20 mouse cellular contexts compared by ENCODE assay signal in the genomic region with DNA sequence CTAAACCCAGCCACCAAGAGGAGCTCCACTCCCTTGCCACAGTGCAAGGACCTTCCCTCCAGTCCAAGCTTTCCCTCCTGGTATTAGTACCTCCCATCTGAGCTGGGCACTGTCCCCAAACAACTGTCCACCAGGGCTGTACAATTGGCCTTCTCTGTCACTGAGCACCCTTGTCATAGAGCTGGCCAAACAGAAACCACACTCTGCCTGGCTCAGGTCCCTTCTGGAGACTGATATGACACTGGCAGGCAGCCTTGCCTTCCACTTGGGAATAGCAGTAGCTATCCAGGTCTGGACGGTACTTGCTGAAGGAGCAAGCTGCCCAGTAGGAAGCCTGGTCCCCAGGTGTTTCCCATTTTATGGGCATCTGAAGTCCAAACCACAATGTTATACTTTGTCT.
DNase-seq lines count a peak whose midpoint lies in the region; ATAC-seq lines count a peak whose summit lies in the region.
"Had no signal": no experiment of that assay in that cellular context is flagged by ENCODE, and none has a peak within 500 bp of the region (broad histone marks: within the 10 kb centered on the region; RNA-seq: fewer than 3 reads in every experiment).

No protein-coding gene starts in this region.

- WGBS in heart, embryonic 11.5 days (ENCODE audit: insufficient replicate concordance) = 71% methylated on average over 1 of the region's 1 CpGs
- WGBS in limb, embryonic 10.5 days = 65% methylated on average over 1 of the region's 1 CpGs

- no peak overlapping the region for H3K27ac ChIP-seq in heart, embryonic 11.5 days (ENCODE audit: low read depth, low read length)
- H3K27ac ChIP-seq in limb, embryonic 10.5 days = no peak overlapping the region
- H3K27ac ChIP-seq: embryonic facial prominence, embryonic 13.5 days; forebrain, embryonic 12.5 days; heart, embryonic 13.5 days; hindbrain, embryonic 12.5 days; intestine, embryonic 15.5 days had no signal

- H3K4me3 ChIP-seq in heart, embryonic 11.5 days (ENCODE audit: low read depth, low read length) = no peak overlapping the region
- H3K4me3 ChIP-seq in limb, embryonic 10.5 days = no peak overlapping the region
- H3K4me3 ChIP-seq: embryonic facial prominence, embryonic 13.5 days; forebrain, embryonic 12.5 days; heart, embryonic 13.5 days; hindbrain, embryonic 12.5 days; intestine, embryonic 15.5 days had no signal

- no peak overlapping the region for H3K4me2 ChIP-seq in heart, embryonic 11.5 days
- H3K4me2 ChIP-seq: embryonic facial prominence, embryonic 13.5 days; forebrain, embryonic 12.5 days; heart, embryonic 13.5 days; hindbrain, embryonic 12.5 days; intestine, embryonic 15.5 days had no signal

- H3K36me3 ChIP-seq in heart, embryonic 11.5 days (ENCODE audit: control insufficient read depth, insufficient read depth, low read length) = no peaks in the 10 kb centered on the region
- H3K36me3 ChIP-seq in limb, embryonic 10.5 days = no peaks in the 10 kb centered on the region
- H3K36me3 ChIP-seq: embryonic facial prominence, embryonic 13.5 days; forebrain, embryonic 12.5 days; heart, embryonic 13.5 days; hindbrain, embryonic 12.5 days; intestine, embryonic 15.5 days had no signal

- H3K27me3 ChIP-seq in heart, embryonic 11.5 days (ENCODE audit: control insufficient read depth, insufficient read depth, low read length) = no peaks in the 10 kb centered on the region
- H3K27me3 ChIP-seq in limb, embryonic 10.5 days (ENCODE audit: low read depth, poor library complexity, severe bottlenecking) = no peaks in the 10 kb centered on the region
- H3K27me3 ChIP-seq: embryonic facial prominence, embryonic 13.5 days; forebrain, embryonic 12.5 days; heart, embryonic 13.5 days; hindbrain, embryonic 12.5 days; intestine, embryonic 15.5 days; Patski had no signal

- H3K9ac ChIP-seq in heart, embryonic 11.5 days (ENCODE audit: low read depth, low read length) = no peak overlapping the region
- H3K9ac ChIP-seq: embryonic facial prominence, embryonic 13.5 days; forebrain, embryonic 12.5 days; heart, embryonic 13.5 days; hindbrain, embryonic 12.5 days; intestine, embryonic 15.5 days had no signal

- H3K4me1 ChIP-seq in heart, embryonic 11.5 days (ENCODE audit: control insufficient read depth, insufficient read depth, low read length) = no peaks in the 10 kb centered on the region
- H3K4me1 ChIP-seq in limb, embryonic 10.5 days = no peaks in the 10 kb centered on the region
- H3K4me1 ChIP-seq: embryonic facial prominence, embryonic 13.5 days; forebrain, embryonic 12.5 days; heart, embryonic 13.5 days; hindbrain, embryonic 12.5 days; intestine, embryonic 15.5 days had no signal

- no peak for ATAC-seq in heart, embryonic 11.5 days (replicated peaks; ENCODE audit: insufficient number of reproducible peaks, low FRiP score, low TSS enrichment)
- ATAC-seq: forebrain, embryonic 16.5 days; intestine, embryonic 15.5 days; Patski had no signal

- no peaks in the 10 kb centered on the region for H3K9me3 ChIP-seq in heart, embryonic 11.5 days (replicated peaks; ENCODE audit: control insufficient read depth, low read length)
- H3K9me3 ChIP-seq in limb, embryonic 10.5 days (replicated peaks) = no peaks in the 10 kb centered on the region
- H3K9me3 ChIP-seq: embryonic facial prominence, embryonic 13.5 days; forebrain, embryonic 12.5 days; heart, embryonic 13.5 days; hindbrain, embryonic 12.5 days; intestine, embryonic 15.5 days had no signal

- DNase-seq in cerebellum, adult 18-20 months = peak; percentile 28 to 31
- no peak for DNase-seq in cerebellum, adult 9-10 months
- DNase-seq in heart, adult 18-20 months = peak; percentile 42 to 58
- DNase-seq in testis, postnatal 10 days (ENCODE audit: low spot score) = peak; percentile 30
- DNase-seq in testis, postnatal 14 days (ENCODE audit: low spot score) = no peak
- DNase-seq in limb, embryonic 10.5 days (ENCODE audit: low spot score) = peak; percentile 19
- no peak for DNase-seq in adrenal gland, postnatal 14 days
- DNase-seq: adrenal gland, adult 8-10 months; cerebellum, postnatal 36 days; gastrocnemius, postnatal 36 days; kidney, adult 18-20 months; kidney, postnatal 10 days had no signal

Comparison
In these comparisons a context has a peak if more than half of its experiments do, and no peak if none do; other contexts are left out.
1. DNase-seq: peak in cerebellum, adult 18-20 months (2 of 2), heart, adult 18-20 months (2 of 2), testis, postnatal 10 days (single experiment) and limb, embryonic 10.5 days (single experiment); none in cerebellum, adult 9-10 months (single experiment), testis, postnatal 14 days (single experiment) and adrenal gland, postnatal 14 days (single experiment).